Mouse (Mus musculus) liver, embryonic 14.5 days (tissue): Measurements from ENCODE around the gene Myo9b. TPM values are rescaled to one million over a fixed set of nuclear protein-coding genes. Genes with fewer than 3 reads are reported as not detected.

Experiments
- ATAC-seq: fragments of 200-750 bp; cut with Nextera tagmentation; 2 replicates; pipeline ENCODE4 v1.8.0; 2017; ENCODE audit warnings: moderate number of reproducible peaks, mild to moderate bottlenecking, moderate library complexity; ENCODE audit not compliant: insufficient read depth
- DNase-seq, 3 experiments: peaks; one replicate each; pipeline ENCODE4 v3.0.0-alpha.2; 2012 to 2013; ENCODE audit warnings: low read depth in 3 of 3, low spot score in 3 of 3
- H3K27ac ChIP-seq: fragments of 300-500 bp; sonication (generic); 2 replicates; pipeline ENCODE4 v1.5.1; 2014; ENCODE audit warnings: moderate library complexity, mild to moderate bottlenecking, control low read depth, inconsistent platforms
- H3K27me3 ChIP-seq: fragments of 300-500 bp; sonication (generic); 2 replicates; pipeline ENCODE4 v1.6.1; 2014; ENCODE audit warnings: mild to moderate bottlenecking, low read length, moderate library complexity; ENCODE audit not compliant: control insufficient read depth, insufficient read depth
- H3K36me3 ChIP-seq: fragments of 300-500 bp; sonication (generic); replicated peaks from 2 replicates; pipeline ENCODE4 v1.6.1; 2014; ENCODE audit warnings: low read depth; ENCODE audit not compliant: control insufficient read depth, insufficient read depth
- H3K4me1 ChIP-seq, 2 experiments: fragments of 200-500 bp in 1 of 2; fragments of 300-500 bp in 1 of 2; sonication (generic) in 1 of 2; replicated peaks; 2 replicates each; pipeline ENCODE4 v1.6.1; 2012 to 2014; ENCODE audit warnings: antibody characterized with exemption in 1 of 2, inconsistent platforms in 1 of 2, low read length in 1 of 2; ENCODE audit not compliant: control insufficient read depth in 2 of 2, insufficient read depth in 2 of 2
- H3K4me2 ChIP-seq: fragments of 300-500 bp; sonication (generic); 2 replicates; pipeline ENCODE4 v1.6.1; 2014; ENCODE audit warnings: low read depth, mild to moderate bottlenecking, control low read depth, moderate library complexity
- H3K4me3 ChIP-seq, 2 experiments: fragments of 200-500 bp in 1 of 2; fragments of 300-500 bp in 1 of 2; sonication (generic) in 1 of 2; 2 replicates each; pipeline ENCODE4 v1.5.1; 2012 to 2014; ENCODE audit warnings: low read depth in 2 of 2, low read length in 2 of 2, mild to moderate bottlenecking in 2 of 2, control low read depth in 1 of 2, inconsistent platforms in 1 of 2, moderate library complexity in 1 of 2; ENCODE audit not compliant: insufficient read depth in 1 of 2
- H3K9ac ChIP-seq: fragments of 300-500 bp; sonication (generic); replicated peaks from 2 replicates; pipeline ENCODE4 v1.6.1; 2014; ENCODE audit warnings: mild to moderate bottlenecking, control low read depth, moderate library complexity
- H3K9me3 ChIP-seq: fragments of 300-500 bp; sonication (generic); 2 replicates; pipeline ENCODE4 v1.6.1; 2016; ENCODE audit warnings: low read length, mixed read lengths; ENCODE audit not compliant: control insufficient read depth
- CTCF ChIP-seq: IDR thresholded peaks from 2 replicates; pipeline ENCODE4 v1.5.1; 2016; ENCODE audit warnings: antibody characterized with exemption, low read depth, control low read depth
- EP300 ChIP-seq: IDR thresholded peaks from 2 replicates; pipeline ENCODE4 v1.6.1; 2016; ENCODE audit warnings: antibody characterized with exemption, low read depth
- WGBS: fragments of 180-500 bp; shearing (Covaris S2); extraction: QIAGEN DNeasy Blood & Tissue Kit; methylation state at CpG from one replicate; pipeline ENCODE4 v1.1.7; 2014; ENCODE audit not compliant: insufficient replicate concordance; 5-methylcytosine and 5-hydroxymethylcytosine counted together
- polyA plus RNA-seq, 2 experiments: library from polyadenylated mRNA; depleted of rRNA in 1 of 2; stranded (reverse) in 1 of 2; unstranded in 1 of 2; fragments of >200 nt; fragmentation: Nextera tagmentation in 1 of 2; extraction: Ambion mirVana in 1 of 2; gene quantifications; 2 replicates each; pipeline versions ENCODE4 v1.2.1 to v1.2.3; 2012 to 2014

Myo9b gene
- polyA plus RNA-seq, 2 experiments: 5.8 to 6.4 TPM

DNA sequence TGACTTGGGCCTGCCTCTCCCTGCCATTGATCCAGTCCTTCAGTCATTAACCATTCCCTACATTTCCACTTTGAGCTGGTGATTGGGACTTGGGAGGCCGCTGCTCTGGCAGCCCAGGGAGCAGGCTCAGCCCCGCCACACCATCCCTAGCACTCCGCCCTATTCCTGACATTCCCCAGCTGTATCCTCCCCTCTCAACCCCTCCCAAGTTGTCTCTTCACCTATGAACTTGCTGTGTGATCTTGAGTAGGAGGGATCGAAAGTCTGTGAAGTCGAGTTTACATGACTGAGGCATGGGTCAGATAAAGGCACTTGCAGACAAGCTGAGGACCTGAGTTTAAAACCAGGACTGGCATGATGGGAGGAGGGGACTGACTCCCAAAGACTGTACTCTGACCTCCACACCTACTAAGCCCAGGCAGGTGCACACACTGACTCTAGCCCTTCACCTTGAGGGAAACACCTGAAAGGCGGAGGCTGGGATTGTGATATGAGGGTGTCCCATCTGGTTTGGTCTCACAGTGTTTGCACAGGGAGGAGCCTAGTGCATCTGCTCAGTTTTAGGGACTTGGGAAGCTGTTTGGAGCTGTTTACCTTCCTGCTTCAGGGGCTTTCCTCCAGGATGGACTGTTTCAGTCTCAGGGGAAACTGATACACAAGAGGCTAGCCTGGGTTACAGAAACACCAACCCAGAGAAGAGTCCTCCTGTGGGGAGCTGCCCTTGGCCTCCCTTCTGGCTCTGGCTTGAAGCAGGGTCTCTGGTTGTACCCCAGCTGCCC is 130.8 kb downstream of the Myo9b start:
- Histone ChIP-seq H3K9ac (no peak overlapping the region), H3K4me2 (no peak overlapping the region), H3K27me3 (no peaks in the 10 kb centered on the region), H3K27ac (no peak overlapping the region), H3K4me3 (no peak overlapping the region), H3K4me1 (peaks cover 8 to 10% of the 10 kb centered on the region in 2 experiments), H3K36me3 (peaks cover 17% of the 10 kb centered on the region), H3K9me3 (no peaks in the 10 kb centered on the region)
- ATAC-seq (no peak), DNase-seq (no peak)
- WGBS: 75% methylated on average over 6 of the region's 6 CpGs
- TF ChIP-seq EP300 (no peak), CTCF (no peak)

DNA sequence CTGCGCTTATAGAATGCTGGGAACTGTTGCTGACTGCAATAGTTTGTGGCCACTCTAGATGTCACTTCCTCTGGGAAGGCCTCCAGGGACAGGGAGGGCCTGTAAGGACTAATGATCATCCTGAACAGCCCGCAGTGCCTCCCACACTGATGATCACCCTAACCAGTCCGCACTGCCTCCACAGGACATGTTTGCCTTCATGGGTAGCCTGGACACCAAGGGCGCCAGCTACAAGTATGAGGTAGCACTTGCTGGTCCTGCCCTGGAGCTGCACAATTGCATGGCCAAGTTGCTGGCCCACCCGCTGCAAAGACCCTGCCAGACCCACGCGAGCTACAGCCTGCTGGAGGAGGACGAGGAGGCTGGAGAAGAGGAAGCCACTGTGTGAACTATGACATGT is 131.5 kb downstream of the Myo9b start:
- no peak overlapping the region for H3K4me3 ChIP-seq
- DNase-seq: no peak
- ATAC-seq: no peak

DNA sequence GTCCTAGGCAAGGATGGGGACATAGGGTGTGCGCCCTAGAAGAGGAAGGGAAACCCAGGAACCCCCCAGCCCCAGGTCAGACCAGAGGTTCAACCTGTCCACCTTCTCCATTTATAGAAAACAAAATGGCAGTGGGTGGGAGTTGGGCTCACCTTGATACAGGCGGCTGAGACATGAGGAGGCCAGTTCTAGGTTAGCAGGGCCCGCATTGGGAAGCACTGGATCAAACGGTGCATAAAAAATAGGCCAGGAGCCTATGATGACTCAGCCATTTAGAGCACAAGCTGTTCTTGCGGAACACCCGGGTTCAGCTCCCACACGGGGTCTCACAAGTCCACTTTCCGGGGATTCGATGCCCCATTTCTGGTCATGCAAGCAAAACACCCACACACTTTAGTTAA is 132.4 kb downstream of the Myo9b start:
- peak overlapping the region; percentile 70 for H3K4me2 ChIP-seq
- ATAC-seq (no peak), DNase-seq (no peak)
- peaks cover 29% of the 10 kb centered on the region for H3K36me3 ChIP-seq
- H3K9me3 ChIP-seq: no peaks in the 10 kb centered on the region
- peak overlapping the region; percentile 2 to 94; a peak in 3 of 4 replicates for H3K4me3 ChIP-seq
- no peak overlapping the region; the same call in 1 of the 2 replicates for H3K27ac ChIP-seq
- peaks cover 8 to 10% of the 10 kb centered on the region in 2 experiments for H3K4me1 ChIP-seq
- TF ChIP-seq CTCF (no peak), EP300 (no peak)
- H3K27me3 ChIP-seq: no peaks in the 10 kb centered on the region
- H3K9ac ChIP-seq: peak overlapping the region; percentile 61
- 65% methylated on average over 9 of the region's 9 CpGs for WGBS

More for the DNA sequence above, 131.5 kb downstream of the Myo9b start:
- Histone ChIP-seq H3K4me1 (peaks cover 8 to 10% of the 10 kb centered on the region in 2 experiments), H3K36me3 (peaks cover 22% of the 10 kb centered on the region), H3K9me3 (no peaks in the 10 kb centered on the region), H3K4me2 (no peak overlapping the region), H3K27me3 (no peaks in the 10 kb centered on the region), H3K27ac (no peak overlapping the region), H3K9ac (no peak overlapping the region)
- 73% methylated on average over 8 of the region's 8 CpGs for WGBS
- TF ChIP-seq EP300 (no peak), CTCF (no peak)

DNA sequence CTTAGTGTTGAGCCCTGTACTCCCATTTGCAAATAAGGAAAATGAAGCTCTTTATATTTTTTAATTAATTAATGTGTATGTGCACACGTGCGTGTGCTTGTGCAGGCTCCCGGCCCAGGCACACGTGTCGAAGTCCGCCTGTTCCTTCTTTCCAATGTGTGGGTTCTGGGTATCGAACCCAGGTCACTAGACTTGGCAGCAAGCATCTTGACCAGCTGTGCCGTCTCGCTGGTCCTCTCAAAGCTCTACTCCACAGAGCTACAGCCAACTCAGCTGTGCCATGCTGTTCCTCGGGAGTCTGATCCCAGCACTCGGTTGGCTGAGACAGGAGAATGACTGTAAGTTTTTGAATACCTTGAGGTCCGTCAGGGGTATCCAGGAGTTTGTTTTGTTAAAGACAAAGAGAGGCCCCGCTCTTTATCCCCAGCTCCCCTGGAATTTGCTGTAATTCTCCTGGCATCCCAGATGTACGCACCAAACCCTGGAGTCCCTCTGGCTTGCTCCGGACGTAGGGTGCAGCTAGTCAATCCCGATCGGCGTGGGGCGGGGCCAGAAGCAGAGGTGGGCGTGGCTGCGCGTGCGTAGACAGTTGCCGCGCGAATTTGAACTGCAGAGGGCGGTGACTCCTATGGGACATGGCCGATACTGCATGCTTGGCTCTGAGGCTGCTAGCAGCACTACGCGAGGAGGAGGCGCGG is 133.0 kb downstream of the Myo9b start, which contains the start of gene Ankle1:
Gene Ankle1 (plus strand): TSS at position 610 of the 698 bp plus-strand sequence.
- H3K27me3 ChIP-seq: no peaks in the 10 kb centered on the region
- peaks cover 8 to 10% of the 10 kb centered on the region in 2 experiments for H3K4me1 ChIP-seq
- 11% methylated on average over 33 of the region's 33 CpGs for WGBS
- H3K9ac ChIP-seq: peak within 1 kb of the TSS; percentile 93
- H3K4me3 ChIP-seq: peak within 1 kb of the TSS; percentile 92 to 94
- peak; percentile 89 for TF ChIP-seq CTCF
- TF ChIP-seq EP300: no peak
- H3K27ac ChIP-seq: peak within 1 kb of the TSS; percentile 55
- no peaks in the 10 kb centered on the region for H3K9me3 ChIP-seq
- peak; percentile 89 for ATAC-seq
- H3K4me2 ChIP-seq: peak within 1 kb of the TSS; percentile 70
- DNase-seq: peak; percentile 88 to 89 (median 89)
- peaks cover 29% of the 10 kb centered on the region for H3K36me3 ChIP-seq
